Mouse (Mus musculus) MEL (cell line): Measurements from ENCODE around the gene Dhh. TPM values are rescaled to one million over a fixed set of nuclear protein-coding genes. Genes with fewer than 3 reads are reported as not detected.

ENCODE experiments used
- DNase-seq: peaks from one replicate; pipeline ENCODE4 v3.0.0; 2011; ENCODE audit warnings: low read depth, low spot score
- H3K27ac ChIP-seq: 2 replicates; pipeline ENCODE4 v1.5.1; 2012; ENCODE audit warnings: low read depth, mild to moderate bottlenecking, control low read depth, low read length, moderate library complexity; ENCODE audit not compliant: control insufficient read depth
- H3K27me3 ChIP-seq, 2 experiments: fragments of 150-350 bp in 1 of 2; sonication (generic) in 1 of 2; 2 replicates each; pipeline ENCODE4 v1.6.1; 2012; ENCODE audit warnings: low read length in 2 of 2, mild to moderate bottlenecking in 2 of 2, improper control_type of control experiment in 1 of 2, moderate library complexity in 1 of 2; ENCODE audit not compliant: insufficient read depth in 2 of 2, control insufficient read depth in 1 of 2
- H3K36me3 ChIP-seq, 2 experiments: 2 replicates each; pipeline ENCODE4 v1.6.1; 2012 to 2014; ENCODE audit warnings: low read length in 2 of 2, improper control_type of control experiment in 1 of 2, inconsistent platforms in 1 of 2, mild to moderate bottlenecking in 1 of 2; ENCODE audit not compliant: insufficient read depth in 2 of 2, control insufficient read depth in 1 of 2
- H3K4me1 ChIP-seq, 2 experiments: fragments of 150-350 bp in 1 of 2; sonication (generic) in 1 of 2; 2 replicates each; pipeline ENCODE4 v1.6.1; 2012; ENCODE audit warnings: low read length in 2 of 2, improper control_type of control experiment in 1 of 2, mild to moderate bottlenecking in 1 of 2; ENCODE audit not compliant: insufficient read depth in 2 of 2, control insufficient read depth in 1 of 2
- H3K4me3 ChIP-seq, 2 experiments: fragments of 150-350 bp in 1 of 2; sonication (generic) in 1 of 2; 2 replicates each; pipeline ENCODE4 v1.5.1; 2012; ENCODE audit warnings: low read depth in 2 of 2, low read length in 2 of 2, mild to moderate bottlenecking in 2 of 2, moderate library complexity in 2 of 2, control low read depth in 1 of 2, improper control_type of control experiment in 1 of 2; ENCODE audit not compliant: control insufficient read depth in 1 of 2, insufficient read depth in 1 of 2
- H3K79me2 ChIP-seq: 2 replicates; pipeline ENCODE4 v1.6.1; 2012; ENCODE audit warnings: mild to moderate bottlenecking, low read length, moderate library complexity; ENCODE audit not compliant: control insufficient read depth, poor library complexity, insufficient read depth
- H3K9ac ChIP-seq: 2 replicates; pipeline ENCODE4 v1.6.1; 2012; ENCODE audit warnings: low read depth, mild to moderate bottlenecking, control low read depth, low read length, moderate library complexity; ENCODE audit not compliant: control insufficient read depth, poor library complexity, severe bottlenecking
- H3K9me3 ChIP-seq: fragments of 150-350 bp; sonication (generic); replicated peaks from 2 replicates; pipeline ENCODE4 v1.6.1; 2012; ENCODE audit warnings: mild to moderate bottlenecking, low read length, improper control_type of control experiment, moderate library complexity; ENCODE audit not compliant: insufficient read depth
- BHLHE40 ChIP-seq: IDR thresholded peaks from 2 replicates; pipeline ENCODE4 v1.6.1; 2012; ENCODE audit warnings: low read depth, mild to moderate bottlenecking, inconsistent platforms, low read length, improper control_type of control experiment, borderline replicate concordance
- CTCF ChIP-seq, 3 experiments: IDR thresholded peaks in 2 of 3; conservative IDR thresholded peaks in 1 of 3; 2 replicates each; pipeline ENCODE4 v1.5.1; 2011 to 2012; ENCODE audit warnings: low read length in 3 of 3, low read depth in 2 of 3, mild to moderate bottlenecking in 2 of 3, improper control_type of control experiment in 1 of 3, inconsistent platforms in 1 of 3, mixed read lengths in 1 of 3, moderate library complexity in 1 of 3; ENCODE audit not compliant: control insufficient read depth in 1 of 3, insufficient read depth in 1 of 3, poor library complexity in 1 of 3, severe bottlenecking in 1 of 3
- E2F4 ChIP-seq: IDR thresholded peaks from 2 replicates; pipeline ENCODE4 v1.6.1; 2011; ENCODE audit warnings: low read depth, low read length, improper control_type of control experiment, borderline replicate concordance
- GABPA ChIP-seq: IDR thresholded peaks from 2 replicates; pipeline ENCODE4 v1.6.1; 2012; ENCODE audit warnings: low read depth, mild to moderate bottlenecking, inconsistent platforms, low read length, improper control_type of control experiment, moderate library complexity
- JUND ChIP-seq: IDR thresholded peaks from 2 replicates; pipeline ENCODE4 v1.6.1; 2011; ENCODE audit warnings: low read depth, mild to moderate bottlenecking, improper control_type of control experiment, low read length
- KAT2A ChIP-seq: conservative IDR thresholded peaks from 2 replicates; pipeline ENCODE4 v1.6.1; 2012; ENCODE audit warnings: low read depth, low read length, improper control_type of control experiment, inconsistent platforms
- MAX ChIP-seq: IDR thresholded peaks from 2 replicates; pipeline ENCODE4 v1.6.1; 2011; ENCODE audit warnings: low read length, improper control_type of control experiment
- MAZ ChIP-seq: IDR thresholded peaks from 2 replicates; pipeline ENCODE4 v1.6.1; 2012; ENCODE audit warnings: low read depth, mild to moderate bottlenecking, inconsistent platforms, low read length, improper control_type of control experiment
- MEF2A ChIP-seq: IDR thresholded peaks from 2 replicates; pipeline ENCODE4 v1.6.1; 2014; ENCODE audit warnings: low read depth, mild to moderate bottlenecking, inconsistent platforms, low read length, improper control_type of control experiment; ENCODE audit not compliant: poor library complexity, insufficient replicate concordance, severe bottlenecking; ENCODE audit errors: extremely low read depth
- MXI1 ChIP-seq: IDR thresholded peaks from 2 replicates; pipeline ENCODE4 v1.6.1; 2011; ENCODE audit warnings: mild to moderate bottlenecking, low read depth, low read length, improper control_type of control experiment
- MYB ChIP-seq: IDR thresholded peaks from 2 replicates; pipeline ENCODE4 v1.6.1; 2011; ENCODE audit warnings: mild to moderate bottlenecking, low read depth, low read length, improper control_type of control experiment
- MYC ChIP-seq: IDR thresholded peaks from 2 replicates; pipeline ENCODE4 v1.6.1; 2011; ENCODE audit warnings: low read depth, mild to moderate bottlenecking, low read length, improper control_type of control experiment, moderate library complexity
- NELFE ChIP-seq: IDR thresholded peaks from 2 replicates; pipeline ENCODE4 v1.6.1; 2011; ENCODE audit warnings: low read depth, low read length, improper control_type of control experiment
- NRF1 ChIP-seq: IDR thresholded peaks from 2 replicates; pipeline ENCODE4 v1.6.1; 2014; ENCODE audit warnings: low read depth, mild to moderate bottlenecking, inconsistent platforms, low read length, improper control_type of control experiment, moderate library complexity; ENCODE audit not compliant: poor library complexity, insufficient read depth, severe bottlenecking
- POLR2A ChIP-seq, 2 experiments: IDR thresholded peaks; 2 replicates each; pipeline ENCODE4 v1.6.1; 2011 to 2012; ENCODE audit warnings: low read length in 2 of 2, mild to moderate bottlenecking in 2 of 2, control low read depth in 1 of 2, improper control_type of control experiment in 1 of 2, low read depth in 1 of 2, moderate library complexity in 1 of 2; ENCODE audit not compliant: control insufficient read depth in 1 of 2, insufficient read depth in 1 of 2, poor library complexity in 1 of 2
- POLR2AphosphoS2 ChIP-seq: IDR thresholded peaks from 2 replicates; pipeline ENCODE4 v1.6.1; 2011; ENCODE audit warnings: low read length, improper control_type of control experiment
- POLR2AphosphoS5 ChIP-seq: IDR thresholded peaks from 2 replicates; pipeline ENCODE4 v1.6.1; 2012; ENCODE audit warnings: low read depth, borderline replicate concordance, mild to moderate bottlenecking, inconsistent platforms, low read length, moderate library complexity, mixed read lengths
- SIN3A ChIP-seq: IDR thresholded peaks from 2 replicates; pipeline ENCODE4 v1.6.1; 2012; ENCODE audit warnings: low read length, improper control_type of control experiment, inconsistent platforms
- TAL1 ChIP-seq: IDR thresholded peaks from 2 replicates; pipeline ENCODE4 v1.6.1; 2012; ENCODE audit warnings: mild to moderate bottlenecking, inconsistent platforms, low read length, moderate library complexity, mixed read lengths
- USF1 ChIP-seq: IDR thresholded peaks from 2 replicates; pipeline ENCODE4 v1.6.1; 2014; ENCODE audit warnings: low read depth, mild to moderate bottlenecking, inconsistent platforms, low read length, improper control_type of control experiment, moderate library complexity
- ZKSCAN1 ChIP-seq: IDR thresholded peaks from 2 replicates; pipeline ENCODE4 v1.6.1; 2012; ENCODE audit warnings: low read depth, mild to moderate bottlenecking, inconsistent platforms, low read length, improper control_type of control experiment, moderate library complexity
- polyA plus RNA-seq, 2 experiments: library from polyadenylated mRNA; stranded (reverse) in 1 of 2; unstranded in 1 of 2; fragments of >175 nt in 1 of 2; fragments of >200 nt in 1 of 2; gene quantifications; 2 replicates each; pipeline versions ENCODE4 v1.2.1 to v1.2.4; 2012; ENCODE audit warnings: low replicate concordance in 2 of 2, low read depth in 1 of 2; ENCODE audit not compliant: insufficient read length in 2 of 2, insufficient read depth in 1 of 2, missing spikeins in 1 of 2
- total RNA-seq: library from RNA; depleted of rRNA; stranded (reverse); fragments of 300-350 nt; gene quantifications from 2 replicates; pipeline ENCODE4 v1.2.3, GENCODE M21; 2012

Gene Dhh
- total and polyA plus RNA-seq, 3 experiments: 0.12 TPM; not detected in 2

DNA sequence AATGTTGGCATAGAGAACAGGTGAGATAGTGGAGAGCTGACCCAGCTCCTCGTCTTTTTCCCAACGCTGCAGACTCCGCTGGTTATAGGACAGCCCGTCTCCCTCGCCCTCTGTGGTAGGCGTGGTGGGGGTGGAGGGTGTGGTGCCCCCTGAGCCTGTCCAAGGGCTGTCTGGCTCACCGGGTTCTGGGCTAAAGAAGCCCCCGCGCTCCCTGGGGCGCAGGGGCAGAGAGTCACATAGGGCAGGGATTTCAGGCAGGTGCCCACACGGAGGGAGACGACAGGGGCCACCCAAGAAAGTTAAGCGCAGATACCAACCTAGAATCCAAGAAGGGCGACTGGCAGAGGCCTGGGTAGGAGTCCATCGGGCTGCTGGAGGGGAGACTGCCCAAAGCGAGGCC, 44.1 kb downstream of the Dhh start:
- no peak for DNase-seq
- Histone ChIP-seq H3K27me3 (no peaks in the 10 kb centered on the region), H3K4me1 (no peaks in the 10 kb centered on the region), H3K79me2 (no peaks in the 10 kb centered on the region; the same call in 1 of the 2 replicates), H3K9me3 (no peaks in the 10 kb centered on the region), H3K27ac (no peak overlapping the region), H3K4me3 (no peak overlapping the region), H3K9ac (no peak overlapping the region), H3K36me3 (peaks cover 0 to 27% of the 10 kb centered on the region in 2 experiments; a peak in 2 of 4 replicates)
- TF ChIP-seq MXI1 (no peak), BHLHE40 (no peak), ZKSCAN1 (no peak), MYB (no peak), MAX (no peak), POLR2A (IDR thresholded peaks at IDR 0.05; ENCODE audit: control insufficient read depth in 1 of 2, insufficient read depth in 1 of 2, low read depth in 1 of 2, low read length in 2 of 2, poor library complexity in 1 of 2) (no peak), POLR2AphosphoS2 (no peak), MEF2A (no peak), CTCF (IDR thresholded peaks at IDR 0.05 in 2 of 3, conservative IDR thresholded peaks at IDR 0.05 in 1 of 3; ENCODE audit: control insufficient read depth in 1 of 3, insufficient read depth in 1 of 3, low read depth in 2 of 3, low read length in 3 of 3, poor library complexity in 1 of 3, severe bottlenecking in 1 of 3) (no peak)

GRCm38 (mm10) chr15:98853161-98853937, 45.0 kb downstream of the Dhh start:
- Histone ChIP-seq H3K4me3 (no peak overlapping the region), H3K27me3 (no peaks in the 10 kb centered on the region), H3K79me2 (no peaks in the 10 kb centered on the region; the same call in 1 of the 2 replicates), H3K36me3 (peaks cover 0 to 26% of the 10 kb centered on the region in 2 experiments; a peak in 2 of 4 replicates), H3K9me3 (no peaks in the 10 kb centered on the region), H3K9ac (no peak overlapping the region), H3K4me1 (no peaks in the 10 kb centered on the region), H3K27ac (no peak overlapping the region)
- TF ChIP-seq MEF2A (no peak), SIN3A (no peak), USF1 (no peak), KAT2A (no peak), MYC (no peak), POLR2AphosphoS2 (no peak), TAL1 (no peak), POLR2AphosphoS5 (no peak), E2F4 (no peak), JUND (no peak), GABPA (no peak), NELFE (no peak), NRF1 (no peak), MAZ (no peak)
- no peak for DNase-seq
